Mouse (Mus musculus): ENCODE measurements around the gene Mrpl52. TPM values are rescaled to one million over a fixed set of nuclear protein-coding genes. Genes with fewer than 3 reads are reported as not detected.
A peak's percentile ranks its signal among the peaks of the same experiment; 100 is the strongest.

The Mrpl52 gene
- total RNA-seq (2021), result 10 to 100 TPM; 94.2 to 95.6 TPM
- long read RNA-seq, experiment 1, transcript Mrpl52-201 (5 exons, 418 nt), result major isoform, 262 of 280 reads
- long read RNA-seq, experiment 1, transcript Mrpl52-204 (4 exons, 463 nt), result minor isoform, 6 of 280 reads
- long read RNA-seq, experiment 1, partial matches to known transcripts, result 3 of 280 reads
- long read RNA-seq, experiment 1, other reads (novel, unspliced or antisense), result 8 of 280 reads
- long read RNA-seq, experiment 2, transcript Mrpl52-201 (5 exons, 418 nt), result major isoform, 188 of 198 reads
- long read RNA-seq, experiment 2, partial matches to known transcripts, result 1 of 198 reads
- long read RNA-seq, experiment 2, other reads (novel, unspliced or antisense), result 4 of 198 reads

DNA sequence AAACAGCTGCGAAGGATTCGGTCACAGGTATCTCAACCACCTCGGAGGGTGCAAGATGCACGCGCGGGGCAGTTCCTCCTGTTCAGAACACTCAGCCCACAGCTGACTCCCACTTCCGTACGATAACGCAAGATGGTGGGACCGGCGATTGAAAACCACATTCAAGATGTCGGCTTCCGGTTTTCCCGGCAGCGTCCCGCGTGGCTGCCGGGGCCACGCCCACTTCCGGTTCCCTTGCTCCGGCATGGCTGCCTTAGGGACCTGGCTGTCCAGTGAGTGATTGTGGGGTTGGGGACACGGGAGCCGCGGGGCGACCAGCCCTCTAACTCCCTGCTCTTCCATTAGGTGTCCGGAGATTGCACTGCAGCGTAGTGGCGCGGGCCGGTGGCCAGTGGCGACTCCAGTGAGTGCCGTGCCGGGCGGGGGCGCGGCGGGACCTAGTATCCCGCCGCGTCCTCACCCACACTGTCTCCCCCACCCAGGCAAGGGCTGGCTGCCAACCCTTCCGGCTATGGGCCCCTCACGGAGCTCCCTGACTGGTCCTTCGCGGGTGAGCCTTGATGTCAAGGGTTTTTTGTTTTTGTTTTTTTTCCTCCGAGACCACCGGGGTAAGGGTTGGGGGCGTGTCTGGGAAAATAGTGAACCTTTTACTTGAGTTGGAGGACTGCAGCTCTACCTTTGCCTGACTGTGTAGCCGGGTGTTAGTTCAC lies at the start of gene Mrpl52:
Gene Mrpl52 (plus strand): TSS at position 221 of the 710 bp plus-strand sequence.
- peak; percentile 89 for DNase-seq

- DNase-seq, result no peak
These were observed 49.5 kb upstream of the Mrpl52 start for GRCm38 (mm10) chr14:54377166-54377565.

- DNase-seq, result no peak
These were observed 47.1 kb upstream of the Mrpl52 start for GRCm38 (mm10) chr14:54379571-54379970.

GRCm38 (mm10) chr14:54380616-54381015 lies 46.1 kb upstream of the Mrpl52 start:
- no peak for DNase-seq

DNA sequence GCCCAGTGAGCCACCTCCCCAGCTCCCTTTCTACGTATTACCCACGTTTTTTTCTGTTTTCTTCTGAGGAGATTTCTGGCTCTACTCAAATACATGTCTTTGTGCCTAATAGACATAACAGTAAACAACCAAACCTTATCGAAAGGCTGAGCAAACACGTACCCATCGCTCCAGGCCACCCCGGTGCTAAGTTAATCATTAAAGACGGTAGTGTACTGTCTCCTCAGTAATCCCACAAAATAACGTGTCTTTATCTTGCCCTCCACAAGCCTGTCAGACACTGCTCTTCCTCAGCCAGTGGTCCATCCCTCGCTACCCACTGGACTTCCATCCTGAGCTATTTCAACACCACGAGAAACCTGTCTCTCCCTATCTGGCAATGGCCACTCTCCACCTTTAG lies 44.9 kb upstream of the Mrpl52 start:
- DNase-seq, result no peak

DNA sequence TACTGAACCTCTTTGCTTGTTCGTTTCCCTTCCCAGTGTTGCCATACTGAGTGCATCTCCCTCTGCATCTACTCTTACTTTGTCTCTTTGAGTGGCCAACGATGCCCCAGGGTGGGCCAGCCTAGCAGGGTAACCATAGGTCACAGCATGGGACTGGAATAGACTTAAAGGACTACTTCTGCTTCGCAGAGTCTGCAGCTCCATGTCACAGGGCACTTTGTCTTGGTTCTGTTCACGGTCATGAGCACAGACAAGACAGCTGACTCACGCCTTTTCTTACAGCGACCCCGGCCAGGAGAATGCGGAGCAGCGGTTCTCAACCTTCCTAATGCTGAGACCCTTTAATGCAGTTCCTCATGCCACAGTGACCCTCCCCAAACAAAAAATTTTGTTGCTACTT lies 44.1 kb upstream of the Mrpl52 start:
- DNase-seq, result no peak

DNA sequence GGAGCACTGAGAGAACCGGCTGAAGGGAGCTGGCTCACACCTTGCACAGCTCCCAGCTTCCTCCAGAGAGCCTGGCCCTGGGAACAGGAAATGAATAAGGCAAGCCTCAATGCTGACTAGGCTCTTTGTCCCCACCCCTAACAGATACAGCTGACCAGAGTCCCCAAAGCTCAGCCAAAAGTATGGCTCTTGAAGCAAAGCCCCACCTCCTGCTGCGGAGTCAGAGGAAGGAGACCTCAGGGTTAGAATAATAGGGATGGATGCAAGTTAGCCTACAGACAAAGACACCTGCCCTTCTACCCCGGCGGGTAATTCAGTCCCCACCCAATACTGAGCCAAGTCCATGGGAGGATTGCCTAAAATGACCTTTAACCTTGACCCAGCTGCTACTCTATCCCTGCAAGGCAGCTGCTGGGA lies 43.3 kb upstream of the Mrpl52 start:
- no peak for DNase-seq

- no peak for DNase-seq
These were observed 42.3 kb upstream of the Mrpl52 start for GRCm38 (mm10) chr14:54384396-54384795.

DNA sequence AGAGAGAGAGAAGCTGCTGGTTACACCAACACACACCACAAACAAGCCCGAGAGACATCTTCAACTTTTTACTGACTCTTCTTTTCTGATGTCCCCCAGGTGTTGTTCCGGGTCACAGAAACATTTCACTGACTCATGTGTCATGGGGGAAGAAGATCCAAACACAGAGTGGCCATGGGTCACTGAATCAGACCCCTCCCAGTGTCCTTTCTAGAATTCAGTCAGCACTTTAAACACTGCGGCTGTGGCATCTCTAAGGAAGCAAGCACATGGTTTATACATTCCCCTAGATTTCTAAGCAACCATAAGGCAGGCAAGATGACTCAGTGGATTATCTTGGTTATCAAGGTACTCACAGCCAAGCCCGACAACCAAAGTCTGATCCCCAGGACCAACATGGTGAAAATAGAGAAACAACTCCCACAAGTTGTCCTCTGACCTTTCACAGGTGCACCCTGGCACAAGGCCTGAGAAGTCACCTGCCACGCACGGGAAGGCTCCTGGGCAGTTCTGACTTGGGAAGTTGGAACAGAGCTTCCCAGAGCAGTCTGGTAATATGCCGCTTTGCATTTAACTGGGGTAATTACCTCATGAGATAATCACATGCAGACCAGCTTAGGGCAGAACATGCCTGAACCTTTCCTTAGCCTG lies 40.6 kb upstream of the Mrpl52 start:
- no peak for DNase-seq

GRCm38 (mm10) chr14:54387546-54387945 lies 39.2 kb upstream of the Mrpl52 start:
- DNase-seq, result no peak

DNA sequence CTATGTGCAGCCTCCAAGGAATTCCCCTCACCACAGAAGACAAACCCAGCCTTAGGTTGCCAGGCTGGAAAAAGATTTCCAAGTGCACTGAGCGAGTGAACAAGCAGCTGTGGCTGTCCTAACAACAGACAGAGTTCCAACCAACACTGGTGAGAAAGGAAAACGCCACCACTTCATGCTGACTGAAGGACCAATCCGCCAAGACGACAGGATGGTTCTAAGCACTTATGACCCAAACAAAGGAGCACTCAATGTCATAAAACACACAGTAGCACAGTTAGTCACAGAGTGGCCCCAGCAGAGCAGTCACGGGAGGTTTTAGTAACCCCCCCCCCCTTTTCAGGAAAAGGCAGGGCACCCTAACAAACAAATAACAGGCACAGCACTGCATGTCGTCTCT lies 35.9 kb upstream of the Mrpl52 start:
- DNase-seq, result no peak

- DNase-seq, result no peak
These were observed 32.9 kb upstream of the Mrpl52 start for GRCm38 (mm10) chr14:54393794-54394193.

GRCm38 (mm10) chr14:54394309-54394708 lies 32.4 kb upstream of the Mrpl52 start:
- DNase-seq, result no peak

- no peak for DNase-seq
These were observed 30.0 kb upstream of the Mrpl52 start for GRCm38 (mm10) chr14:54396685-54397084.

- DNase-seq, result no peak
These were observed 28.7 kb upstream of the Mrpl52 start for GRCm38 (mm10) chr14:54397872-54398527.

DNA sequence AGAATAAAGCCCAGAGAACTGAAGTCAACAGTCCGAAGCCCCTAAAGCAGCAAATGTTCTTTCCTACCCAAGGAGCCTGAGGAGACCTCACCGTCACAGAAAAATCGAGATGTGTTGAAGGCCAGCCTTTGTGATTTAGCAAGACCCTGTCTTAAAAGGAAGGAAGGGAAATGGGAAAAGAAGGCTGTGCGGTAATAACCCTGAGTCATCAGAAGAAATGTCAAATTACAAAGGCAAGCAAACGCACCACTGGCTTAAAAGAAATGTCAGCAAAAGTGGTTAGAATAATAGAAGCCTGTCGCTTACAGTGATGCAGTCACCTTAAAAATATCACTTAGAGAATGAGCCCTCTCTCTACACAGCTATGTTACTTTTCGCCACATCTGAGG lies 28.2 kb upstream of the Mrpl52 start:
- no peak for DNase-seq

DNA sequence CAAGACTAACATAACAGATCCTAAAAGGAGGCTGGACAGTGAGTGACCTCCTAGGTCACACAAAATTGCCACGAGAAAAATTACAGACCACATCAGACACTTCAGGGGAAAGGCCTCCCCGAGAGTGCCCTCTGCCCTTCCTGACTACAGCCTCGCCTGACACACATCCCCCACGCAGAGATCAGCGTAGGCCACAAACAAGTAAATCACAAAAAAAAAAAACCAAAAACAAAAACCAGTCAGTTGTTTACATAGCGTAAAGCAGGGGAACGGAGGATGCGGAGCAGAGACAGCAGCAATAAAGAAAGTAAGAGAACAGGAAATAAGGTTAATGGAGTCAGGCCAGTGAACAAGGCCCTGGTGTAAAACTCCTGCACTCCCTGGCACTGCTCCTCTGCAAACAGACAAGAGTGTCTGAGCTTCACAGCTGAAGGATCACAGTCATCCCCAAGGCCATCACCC lies 27.8 kb upstream of the Mrpl52 start:
- DNase-seq, result no peak

GRCm38 (mm10) chr14:54401723-54402122 lies 25.0 kb upstream of the Mrpl52 start:
- DNase-seq, result no peak

DNA sequence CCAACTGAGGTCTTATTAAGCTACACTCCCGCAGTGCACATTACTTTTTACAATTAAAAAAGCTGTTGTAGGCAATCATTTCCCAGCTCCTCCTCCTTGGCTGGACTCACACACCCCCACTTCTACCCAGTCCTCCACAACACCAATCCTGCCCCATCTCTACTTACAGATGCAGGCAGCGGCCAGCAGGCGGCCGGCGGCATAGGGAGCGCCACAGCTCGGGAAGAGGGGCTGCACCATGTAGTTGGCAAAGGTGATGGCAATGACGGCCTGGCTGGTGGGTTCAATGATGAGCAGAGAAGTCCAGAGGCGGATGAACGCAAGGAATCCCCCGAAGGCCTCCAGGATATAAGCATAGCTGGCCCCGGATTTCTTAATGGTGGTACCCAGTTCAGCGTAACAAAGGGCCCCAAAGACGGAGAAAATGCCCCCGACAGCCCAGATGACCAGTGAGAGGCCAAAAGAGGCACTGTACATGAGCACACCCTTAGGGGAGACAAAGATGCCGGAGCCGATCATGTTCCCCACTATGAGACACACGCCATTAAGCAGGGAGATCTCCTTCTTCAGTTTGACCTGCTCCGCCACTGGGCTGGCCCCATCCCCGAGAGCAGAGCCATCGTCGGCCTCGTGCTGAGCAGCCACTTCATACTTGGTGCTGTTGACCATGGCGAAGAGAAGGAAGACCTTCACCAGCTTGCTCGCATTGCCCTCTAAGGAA lies 18.2 kb upstream of the Mrpl52 start:
- DNase-seq, result no peak

GRCm38 (mm10) chr14:54409057-54409645 lies 17.6 kb upstream of the Mrpl52 start:
- DNase-seq, result peak; percentile 9
